Mouse (Mus musculus) heart, embryonic 11.5 days (tissue): ENCODE measurements around the gene Axl. TPM values are rescaled to one million over a fixed set of nuclear protein-coding genes. Genes with fewer than 3 reads are reported as not detected.

ENCODE experiments used
- ATAC-seq: fragments of 200-750 bp; cut with Nextera tagmentation; replicated peaks from 2 replicates; pipeline ENCODE4 v1.8.0; 2017; ENCODE audit warnings: moderate library complexity; ENCODE audit not compliant: insufficient number of reproducible peaks, low FRiP score, low TSS enrichment
- H3K27ac ChIP-seq: fragments of 300-500 bp; sonication (generic); 2 replicates; pipeline ENCODE4 v1.5.1; 2014; ENCODE audit warnings: mild to moderate bottlenecking, low read depth, low read length
- H3K27me3 ChIP-seq: fragments of 300-500 bp; sonication (generic); 2 replicates; pipeline ENCODE4 v1.6.1; 2014; ENCODE audit warnings: mild to moderate bottlenecking, low read length, mixed read lengths; ENCODE audit not compliant: control insufficient read depth, insufficient read depth
- H3K36me3 ChIP-seq: fragments of 300-500 bp; sonication (generic); 2 replicates; pipeline ENCODE4 v1.6.1; 2014; ENCODE audit warnings: mild to moderate bottlenecking, low read length, moderate library complexity, mixed read lengths; ENCODE audit not compliant: control insufficient read depth, insufficient read depth
- H3K4me1 ChIP-seq: fragments of 300-500 bp; sonication (generic); 2 replicates; pipeline ENCODE4 v1.6.1; 2014; ENCODE audit warnings: low read length; ENCODE audit not compliant: control insufficient read depth, insufficient read depth
- H3K4me2 ChIP-seq: fragments of 300-500 bp; sonication (generic); 2 replicates; pipeline ENCODE4 v1.6.1; 2014; ENCODE audit warnings: mild to moderate bottlenecking, moderate library complexity
- H3K4me3 ChIP-seq: fragments of 300-500 bp; sonication (generic); 2 replicates; pipeline ENCODE4 v1.5.1; 2014; ENCODE audit warnings: low read depth, low read length
- H3K9ac ChIP-seq: fragments of 300-500 bp; sonication (generic); 2 replicates; pipeline ENCODE4 v1.6.1; 2014; ENCODE audit warnings: mild to moderate bottlenecking, low read depth, low read length, moderate library complexity
- H3K9me3 ChIP-seq: fragments of 300-500 bp; sonication (generic); replicated peaks from 2 replicates; pipeline ENCODE4 v1.6.1; 2016; ENCODE audit warnings: low read length; ENCODE audit not compliant: control insufficient read depth
- WGBS: fragments of 180-500 bp; shearing (Covaris S2); extraction: QIAGEN DNeasy Blood & Tissue Kit; methylation state at CpG from one replicate; pipeline ENCODE4 v1.1.7; 2014; ENCODE audit not compliant: insufficient replicate concordance; 5-methylcytosine and 5-hydroxymethylcytosine counted together
- polyA plus RNA-seq: library from polyadenylated mRNA; unstranded; fragments of >200 nt; fragmentation: Nextera tagmentation; extraction: Ambion mirVana; gene quantifications from 2 replicates; pipeline ENCODE4 v1.2.1, GENCODE M21; 2014

The Axl gene
- polyA plus RNA-seq, 1 experiment from 2014 or later, result 54.5 TPM

DNA sequence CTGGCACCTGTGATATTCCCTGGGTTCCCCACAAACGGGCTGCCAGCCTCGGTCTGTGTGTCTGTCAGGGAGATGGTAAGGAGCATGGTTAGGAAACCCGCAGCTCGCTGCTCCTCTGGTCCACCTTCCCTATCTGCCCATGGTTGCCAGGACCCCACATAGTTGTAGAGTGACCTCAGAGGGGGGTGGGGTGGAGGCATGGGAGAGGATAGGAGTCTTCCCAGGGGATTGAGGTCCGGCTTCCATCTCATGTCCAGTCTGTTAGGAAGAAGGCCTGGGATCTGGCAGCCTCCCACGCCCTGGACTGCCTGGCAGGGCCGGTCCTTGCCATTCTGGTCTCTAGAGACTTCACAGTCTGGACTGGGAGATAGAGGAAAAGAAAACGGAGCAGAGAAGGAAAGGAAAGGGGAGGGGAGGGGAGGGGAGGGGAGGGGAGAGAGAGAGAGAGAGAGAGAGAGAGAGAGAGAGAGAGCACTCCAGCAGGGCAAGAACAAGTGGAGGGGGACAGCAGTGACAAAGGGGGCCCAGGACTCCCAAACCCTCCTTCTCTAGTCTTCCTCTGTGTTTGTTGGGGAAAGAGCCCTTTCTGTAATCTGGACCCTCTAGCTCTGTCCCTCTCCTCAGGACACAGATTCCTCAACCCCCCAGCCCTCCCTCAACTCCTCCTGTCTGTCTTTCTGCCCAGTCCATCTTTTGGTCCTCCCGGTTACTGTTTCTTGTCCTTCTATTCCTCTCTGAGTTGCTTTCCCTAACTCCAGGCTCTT, 867 bp downstream of the Axl start:
- Histone ChIP-seq H3K4me3 (peak overlapping the region; percentile 69), H3K4me2 (peak overlapping the region; percentile 93), H3K27ac (peak overlapping the region; percentile 32), H3K27me3 (no peaks in the 10 kb centered on the region), H3K36me3 (0 out of 2 replicates have a peak, but pooled peaks cover 3% of the 10 kb centered on the region), H3K9ac (peak overlapping the region; percentile 76), H3K9me3 (no peaks in the 10 kb centered on the region), H3K4me1 (peaks cover 25% of the 10 kb centered on the region)
- ATAC-seq, result peak; percentile 28
- WGBS, result 9% methylated on average over 9 of the region's 9 CpGs

- peak overlapping the region; percentile 93 for H3K4me2 ChIP-seq
- no peak for ATAC-seq
- H3K27me3 ChIP-seq, result no peaks in the 10 kb centered on the region
- H3K9ac ChIP-seq, result peak overlapping the region; percentile 76; the same call in 1 of the 2 replicates
- peaks cover 26% of the 10 kb centered on the region for H3K4me1 ChIP-seq
- H3K36me3 ChIP-seq, result 0 out of 2 replicates have a peak, but pooled peaks cover 3% of the 10 kb centered on the region
- H3K9me3 ChIP-seq, result no peaks in the 10 kb centered on the region
- peak overlapping the region; percentile 69 for H3K4me3 ChIP-seq
- H3K27ac ChIP-seq, result no peak overlapping the region
- WGBS, result 41% methylated on average over 4 of the region's 4 CpGs
These were observed 1.5 kb downstream of the Axl start for GRCm38 (mm10) chr7:25786974-25787373.

GRCm38 (mm10) chr7:25785752-25786151, 2.8 kb downstream of the Axl start:
- 59% methylated on average over 4 of the region's 4 CpGs for WGBS
- no peak overlapping the region for H3K4me3 ChIP-seq
- no peak overlapping the region for H3K9ac ChIP-seq
- no peak for ATAC-seq
- peaks cover 34% of the 10 kb centered on the region for H3K4me1 ChIP-seq
- H3K4me2 ChIP-seq, result no peak overlapping the region; the same call in 1 of the 2 replicates
- 0 out of 2 replicates have a peak, but pooled peaks cover 3% of the 10 kb centered on the region for H3K36me3 ChIP-seq
- H3K27ac ChIP-seq, result no peak overlapping the region
- no peaks in the 10 kb centered on the region for H3K27me3 ChIP-seq
- H3K9me3 ChIP-seq, result no peaks in the 10 kb centered on the region

DNA sequence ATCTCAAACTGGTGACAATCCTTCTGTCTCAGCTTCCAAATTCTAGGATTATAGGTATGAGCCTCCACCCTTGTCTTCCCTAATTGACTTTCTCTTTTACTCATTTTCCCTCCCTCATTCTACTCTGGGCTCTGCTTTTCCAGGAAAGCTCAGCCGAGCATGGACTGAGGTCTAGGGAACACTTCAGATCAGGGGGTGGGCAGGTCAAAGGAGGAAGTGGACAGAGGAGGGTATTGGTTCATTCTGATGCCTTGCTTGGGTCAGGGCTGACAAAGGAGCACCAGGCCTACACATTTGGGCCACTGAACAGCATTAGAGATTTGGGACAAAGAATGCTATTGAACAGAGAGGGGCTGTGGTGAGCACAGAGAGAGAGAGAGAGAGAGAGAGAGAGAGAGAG, 3.7 kb downstream of the Axl start:
- peaks cover 34% of the 10 kb centered on the region for H3K4me1 ChIP-seq
- no peak overlapping the region for H3K9ac ChIP-seq
- H3K36me3 ChIP-seq, result 0 out of 2 replicates have a peak, but pooled peaks cover 3% of the 10 kb centered on the region
- 53% methylated on average over 1 of the region's 1 CpGs for WGBS
- ATAC-seq, result no peak
- H3K27ac ChIP-seq, result no peak overlapping the region
- no peak overlapping the region for H3K4me2 ChIP-seq
- no peaks in the 10 kb centered on the region for H3K9me3 ChIP-seq
- no peak overlapping the region for H3K4me3 ChIP-seq
- H3K27me3 ChIP-seq, result no peaks in the 10 kb centered on the region

DNA sequence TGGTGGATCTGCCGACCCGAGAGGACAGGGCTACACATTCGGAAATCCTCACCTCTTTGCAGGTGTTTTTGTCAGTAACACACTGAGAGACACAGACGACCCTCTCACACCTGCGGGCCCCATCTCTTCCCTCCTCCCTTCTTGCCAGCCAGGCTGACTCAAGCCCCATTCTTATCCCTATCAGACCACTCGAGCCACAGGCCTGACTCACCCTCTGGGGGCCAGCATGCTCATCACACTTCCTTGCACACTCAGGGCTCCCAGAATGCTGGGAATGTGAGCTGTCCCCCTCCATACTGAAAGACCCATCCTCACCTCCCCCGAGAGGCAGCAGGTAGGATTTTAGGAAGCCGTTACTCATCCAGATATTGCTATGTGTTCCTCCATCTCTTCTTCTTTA, 4.8 kb downstream of the Axl start:
- Histone ChIP-seq H3K36me3 (0 out of 2 replicates have a peak, but pooled peaks cover 3% of the 10 kb centered on the region), H3K27me3 (no peaks in the 10 kb centered on the region), H3K4me2 (no peak overlapping the region), H3K4me3 (no peak overlapping the region), H3K9me3 (no peaks in the 10 kb centered on the region), H3K27ac (no peak overlapping the region), H3K4me1 (peaks cover 27% of the 10 kb centered on the region), H3K9ac (no peak overlapping the region)
- ATAC-seq, result no peak
- 37% methylated on average over 8 of the region's 8 CpGs for WGBS

GRCm38 (mm10) chr7:25782744-25783143, 5.8 kb downstream of the Axl start:
- Histone ChIP-seq H3K4me3 (no peak overlapping the region), H3K4me2 (no peak overlapping the region), H3K9ac (no peak overlapping the region), H3K9me3 (no peaks in the 10 kb centered on the region), H3K27ac (no peak overlapping the region), H3K4me1 (peaks cover 27% of the 10 kb centered on the region), H3K27me3 (no peaks in the 10 kb centered on the region), H3K36me3 (peaks cover 11% of the 10 kb centered on the region)
- 67% methylated on average over 6 of the region's 6 CpGs for WGBS
- ATAC-seq, result no peak

- 46% methylated on average over 11 of the region's 11 CpGs for WGBS
- peak overlapping the region; percentile 54 for H3K27ac ChIP-seq
- H3K4me1 ChIP-seq, result peaks cover 22% of the 10 kb centered on the region
- H3K4me3 ChIP-seq, result peak overlapping the region; percentile 38
- H3K4me2 ChIP-seq, result peak overlapping the region; percentile 78
- H3K36me3 ChIP-seq, result peaks cover 12% of the 10 kb centered on the region
- ATAC-seq, result peak; percentile 63; the same call in 1 of the 2 replicates
- peak overlapping the region; percentile 72 for H3K9ac ChIP-seq
- no peaks in the 10 kb centered on the region for H3K27me3 ChIP-seq
- H3K9me3 ChIP-seq, result no peaks in the 10 kb centered on the region
These were observed 6.4 kb downstream of the Axl start for GRCm38 (mm10) chr7:25781937-25782610.

GRCm38 (mm10) chr7:25781321-25781936, 7.1 kb downstream of the Axl start:
- 7% methylated on average over 32 of the region's 33 CpGs for WGBS
- Histone ChIP-seq H3K27ac (peak overlapping the region; percentile 54), H3K9me3 (no peaks in the 10 kb centered on the region), H3K36me3 (peaks cover 12% of the 10 kb centered on the region), H3K9ac (peak overlapping the region; percentile 72), H3K4me1 (peaks cover 18% of the 10 kb centered on the region), H3K27me3 (no peaks in the 10 kb centered on the region), H3K4me2 (peak overlapping the region; percentile 78), H3K4me3 (peak overlapping the region; percentile 38)
- ATAC-seq, result no peak; the same call in 1 of the 2 replicates
